Mouse (Mus musculus) embryonic fibroblast, embryonic 13.5 days (primary cell): ENCODE data around the gene Xntrpc.

Experiments
- CTCF ChIP-seq: IDR thresholded peaks from 2 replicates; pipeline ENCODE4 v1.5.1; 2011; ENCODE audit warnings: mild to moderate bottlenecking, control low read depth, low read length, moderate library complexity, borderline replicate concordance; ENCODE audit not compliant: insufficient read depth
- POLR2A ChIP-seq: IDR thresholded peaks from 2 replicates; pipeline ENCODE4 v1.6.1; 2011; ENCODE audit warnings: low read depth, mild to moderate bottlenecking, control low read depth, low read length, moderate library complexity

DNA sequence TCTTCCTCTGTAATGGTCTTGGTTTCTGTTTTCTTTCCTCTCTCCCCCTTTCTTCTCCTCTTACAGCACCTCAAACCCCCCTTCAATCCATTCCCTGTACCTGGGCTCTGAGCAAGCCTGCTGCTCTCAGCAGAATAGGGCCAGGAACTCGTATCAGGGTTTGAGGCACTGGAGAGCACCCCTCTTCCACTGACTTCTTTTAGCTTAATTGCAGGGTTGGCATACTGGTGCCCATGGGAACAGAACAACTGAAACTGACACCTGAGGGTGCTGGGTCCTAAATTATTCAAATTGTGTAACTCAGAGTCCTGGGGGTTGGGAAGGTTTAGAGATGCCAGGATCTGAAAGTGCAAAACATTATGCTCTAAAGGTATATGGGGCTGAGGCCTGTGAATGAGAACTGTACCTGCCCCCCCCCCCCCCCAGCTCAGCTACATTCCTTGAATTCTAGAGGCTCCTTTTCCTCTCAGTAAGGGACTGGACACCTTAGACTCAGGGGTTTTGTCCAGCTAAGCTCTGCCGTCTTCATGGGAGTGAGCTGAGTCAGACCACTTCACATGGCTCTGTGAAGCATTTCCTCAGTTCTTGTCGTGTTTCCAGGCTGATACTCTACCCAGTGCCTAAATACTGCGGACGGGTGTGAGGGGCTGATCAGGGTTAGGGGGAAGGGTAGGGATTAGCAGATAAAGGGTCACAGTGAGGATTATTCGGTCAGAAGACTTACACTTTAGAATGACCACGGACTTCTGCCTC, 51.2 kb downstream of the Xntrpc start, which contains the start of gene Chrna10:
- TF ChIP-seq POLR2A, result no peak
- TF ChIP-seq CTCF, result no peak
